Mouse (Mus musculus): Measurements from ENCODE around the gene S100a6. TPM values are rescaled to one million over a fixed set of nuclear protein-coding genes. Genes with fewer than 3 reads are reported as not detected.

The S100a6 gene
- polyA plus RNA-seq, 1 experiment from 2014 or later = 43.6 TPM

GRCm38 (mm10) chr3:90631984-90632383 is 19.3 kb downstream of the S100a6 start:
- H3K27me3 ChIP-seq (replicated peaks) = no peaks in the 10 kb centered on the region
- WGBS = 78% methylated on average over 2 of the region's 2 CpGs
- H3K9ac ChIP-seq (replicated peaks) = no peak overlapping the region
- H3K4me3 ChIP-seq (replicated peaks) = no peak overlapping the region
- H3K27ac ChIP-seq (replicated peaks) = no peak overlapping the region
- H3K36me3 ChIP-seq = no peaks in the 10 kb centered on the region
- H3K9me3 ChIP-seq (replicated peaks) = no peaks in the 10 kb centered on the region
- H3K4me2 ChIP-seq = no peak overlapping the region
- H3K4me1 ChIP-seq = no peaks in the 10 kb centered on the region
- ATAC-seq (ENCODE audit: low FRiP score) = no peak

GRCm38 (mm10) chr3:90638511-90639275 is 26.0 kb downstream of the S100a6 start:
- Histone ChIP-seq H3K4me3 (replicated peaks) (no peak overlapping the region), H3K27ac (replicated peaks) (no peak overlapping the region), H3K4me1 (no peaks in the 10 kb centered on the region), H3K4me2 (no peak overlapping the region), H3K27me3 (replicated peaks) (no peaks in the 10 kb centered on the region), H3K9ac (replicated peaks) (no peak overlapping the region), H3K9me3 (replicated peaks) (no peaks in the 10 kb centered on the region), H3K36me3 (no peaks in the 10 kb centered on the region)
- ATAC-seq (ENCODE audit: low FRiP score) = no peak
- WGBS = 62% methylated on average over 1 of the region's 1 CpGs

- H3K4me2 ChIP-seq = no peak overlapping the region
- H3K36me3 ChIP-seq = no peaks in the 10 kb centered on the region
- 52% methylated on average over 7 of the region's 7 CpGs for WGBS
- no peaks in the 10 kb centered on the region for H3K4me1 ChIP-seq
- no peak overlapping the region for H3K27ac ChIP-seq (replicated peaks)
- ATAC-seq (ENCODE audit: low FRiP score) = no peak
- no peaks in the 10 kb centered on the region for H3K9me3 ChIP-seq (replicated peaks)
- H3K4me3 ChIP-seq (replicated peaks) = no peak overlapping the region
- no peaks in the 10 kb centered on the region for H3K27me3 ChIP-seq (replicated peaks)
- H3K9ac ChIP-seq (replicated peaks) = no peak overlapping the region
These were observed 27.0 kb downstream of the S100a6 start for GRCm38 (mm10) chr3:90639511-90640154.

- 87% methylated on average over 7 of the region's 7 CpGs for WGBS
- Histone ChIP-seq H3K4me1 (no peaks in the 10 kb centered on the region), H3K4me2 (no peak overlapping the region), H3K27ac (replicated peaks) (no peak overlapping the region), H3K27me3 (replicated peaks) (no peaks in the 10 kb centered on the region), H3K9ac (replicated peaks) (no peak overlapping the region), H3K9me3 (replicated peaks) (no peaks in the 10 kb centered on the region), H3K36me3 (no peaks in the 10 kb centered on the region), H3K4me3 (replicated peaks) (no peak overlapping the region)
- ATAC-seq (ENCODE audit: low FRiP score) = no peak
These were observed 28.3 kb downstream of the S100a6 start for GRCm38 (mm10) chr3:90640981-90641380.

- Histone ChIP-seq H3K9ac (replicated peaks) (no peak overlapping the region), H3K27me3 (replicated peaks) (no peaks in the 10 kb centered on the region), H3K4me2 (no peak overlapping the region), H3K27ac (replicated peaks) (no peak overlapping the region), H3K36me3 (no peaks in the 10 kb centered on the region), H3K9me3 (replicated peaks) (no peaks in the 10 kb centered on the region), H3K4me1 (no peaks in the 10 kb centered on the region), H3K4me3 (replicated peaks) (no peak overlapping the region)
- ATAC-seq (ENCODE audit: low FRiP score) = no peak
- 53% methylated on average over 3 of the region's 3 CpGs for WGBS
These were observed 31.5 kb downstream of the S100a6 start for GRCm38 (mm10) chr3:90644220-90644619.

GRCm38 (mm10) chr3:90647291-90647690 is 34.6 kb downstream of the S100a6 start:
- no peak overlapping the region for H3K27ac ChIP-seq (replicated peaks)
- ATAC-seq (ENCODE audit: low FRiP score) = no peak
- no peak overlapping the region for H3K9ac ChIP-seq (replicated peaks)
- WGBS = 87% methylated on average over 1 of the region's 1 CpGs
- H3K9me3 ChIP-seq (replicated peaks) = no peaks in the 10 kb centered on the region
- H3K27me3 ChIP-seq (replicated peaks) = no peaks in the 10 kb centered on the region
- H3K4me1 ChIP-seq = no peaks in the 10 kb centered on the region
- H3K4me3 ChIP-seq (replicated peaks) = no peak overlapping the region
- no peak overlapping the region for H3K4me2 ChIP-seq
- no peaks in the 10 kb centered on the region for H3K36me3 ChIP-seq

- Histone ChIP-seq H3K9ac (replicated peaks) (no peak overlapping the region), H3K4me1 (no peaks in the 10 kb centered on the region), H3K27me3 (replicated peaks) (0 out of 2 replicates have a peak, but pooled peaks cover 5% of the 10 kb centered on the region), H3K36me3 (no peaks in the 10 kb centered on the region), H3K27ac (replicated peaks) (no peak overlapping the region), H3K4me2 (no peak overlapping the region), H3K4me3 (replicated peaks) (no peak overlapping the region), H3K9me3 (replicated peaks) (no peaks in the 10 kb centered on the region)
- no peak for ATAC-seq (ENCODE audit: low FRiP score)
These were observed 36.3 kb downstream of the S100a6 start for GRCm38 (mm10) chr3:90648981-90649380.

- no peak for ATAC-seq (ENCODE audit: low FRiP score)
- H3K27me3 ChIP-seq (replicated peaks) = 0 out of 2 replicates have a peak, but pooled peaks cover 5% of the 10 kb centered on the region
- H3K9ac ChIP-seq (replicated peaks) = no peak overlapping the region
- H3K36me3 ChIP-seq = no peaks in the 10 kb centered on the region
- no peaks in the 10 kb centered on the region for H3K9me3 ChIP-seq (replicated peaks)
- no peak overlapping the region for H3K27ac ChIP-seq (replicated peaks)
- H3K4me2 ChIP-seq = no peak overlapping the region
- WGBS = 97% methylated on average over 2 of the region's 2 CpGs
- no peaks in the 10 kb centered on the region for H3K4me1 ChIP-seq
- H3K4me3 ChIP-seq (replicated peaks) = no peak overlapping the region
These were observed 37.1 kb downstream of the S100a6 start for GRCm38 (mm10) chr3:90649832-90650231.

GRCm38 (mm10) chr3:90652878-90653508 is 40.3 kb downstream of the S100a6 start:
- no peaks in the 10 kb centered on the region for H3K36me3 ChIP-seq

GRCm38 (mm10) chr3:90653717-90654116 is 41.0 kb downstream of the S100a6 start, which contains the start of gene S100a7a:
S100a7a (plus strand) TSS chr3:90654017.
- no peaks in the 10 kb centered on the region for H3K9me3 ChIP-seq (replicated peaks)
- H3K27me3 ChIP-seq (replicated peaks) = 0 out of 2 replicates have a peak, but pooled peaks cover 5% of the 10 kb centered on the region
- H3K27ac ChIP-seq (replicated peaks) = no peak within 1 kb of the TSS
- no peak within 1 kb of the TSS for H3K4me3 ChIP-seq (replicated peaks)
- no peaks in the 10 kb centered on the region for H3K36me3 ChIP-seq
- H3K4me1 ChIP-seq = no peaks in the 10 kb centered on the region
- no peak within 1 kb of the TSS for H3K9ac ChIP-seq (replicated peaks)
- no peak for ATAC-seq (ENCODE audit: low FRiP score)
- no peak within 1 kb of the TSS for H3K4me2 ChIP-seq

More at GRCm38 (mm10) chr3:90652878-90653508, 40.3 kb downstream of the S100a6 start:
- no peak overlapping the region for H3K4me3 ChIP-seq (replicated peaks)
- WGBS = 39% methylated on average over 5 of the region's 5 CpGs
- H3K4me2 ChIP-seq = no peak overlapping the region
- H3K27ac ChIP-seq (replicated peaks) = no peak overlapping the region
- ATAC-seq (ENCODE audit: low FRiP score) = peak; percentile 88
- no peaks in the 10 kb centered on the region for H3K4me1 ChIP-seq
- 0 out of 2 replicates have a peak, but pooled peaks cover 5% of the 10 kb centered on the region for H3K27me3 ChIP-seq (replicated peaks)
- no peak overlapping the region for H3K9ac ChIP-seq (replicated peaks)
- no peaks in the 10 kb centered on the region for H3K9me3 ChIP-seq (replicated peaks)

GRCm38 (mm10) chr3:90657405-90657804 is 44.7 kb downstream of the S100a6 start:
- WGBS = 80% methylated on average over 4 of the region's 4 CpGs

More at GRCm38 (mm10) chr3:90657405-90657804, 44.7 kb downstream of the S100a6 start:
- Histone ChIP-seq H3K9ac (replicated peaks) (no peak overlapping the region), H3K4me3 (replicated peaks) (no peak overlapping the region), H3K4me2 (no peak overlapping the region), H3K27ac (replicated peaks) (no peak overlapping the region), H3K4me1 (no peaks in the 10 kb centered on the region), H3K9me3 (replicated peaks) (no peaks in the 10 kb centered on the region), H3K36me3 (no peaks in the 10 kb centered on the region), H3K27me3 (replicated peaks) (0 out of 2 replicates have a peak, but pooled peaks cover 5% of the 10 kb centered on the region)
- ATAC-seq (ENCODE audit: low FRiP score) = no peak
